Mouse (Mus musculus): ENCODE measurements at regions not wholly inside any gene's neighbourhood (a gene's known extent, or its start where the extent isn't known, plus 50 kb on each side); places are given as distances from the start of the nearest gene placed in this dataset.

- DNase-seq (ENCODE audit: low spot score) (no peak), ATAC-seq (ENCODE audit: low FRiP score, low read depth) (no peak)
- H3K4me1 ChIP-seq (ENCODE audit: control insufficient read depth, insufficient read depth, low read length): no peaks in the 10 kb centered on the region
- TF ChIP-seq POLR2A (IDR thresholded peaks at IDR 0.05; ENCODE audit: borderline replicate concordance, extremely low read depth, insufficient read depth, insufficient read length): no peak
- H3K27ac ChIP-seq (replicated peaks; ENCODE audit: low read depth, low read length): no peak overlapping the region
- H3K4me3 ChIP-seq (replicated peaks; ENCODE audit: low read length): no peak overlapping the region
- H3K9ac ChIP-seq (ENCODE audit: low read depth, low read length, severe bottlenecking): no peak overlapping the region
- H3K27me3 ChIP-seq (ENCODE audit: control insufficient read depth, insufficient read depth, low read length): no peaks in the 10 kb centered on the region; the same call in 1 of the 2 replicates
- no peak overlapping the region for H3K4me2 ChIP-seq (replicated peaks; ENCODE audit: low read depth, low read length, severe bottlenecking)
- no peaks in the 10 kb centered on the region for H3K36me3 ChIP-seq (ENCODE audit: control insufficient read depth, insufficient read depth, low read length)
- 11% methylated on average over 3 of the region's 3 CpGs for WGBS
- no peaks in the 10 kb centered on the region for H3K9me3 ChIP-seq (ENCODE audit: control insufficient read depth, low read length)
Measured at GRCm38 (mm10) chr8:89541231-89541630, 497.3 kb upstream of the Sall1 start.

GRCm38 (mm10) chr8:89534605-89535004, 490.6 kb upstream of the Sall1 start:
- no peak overlapping the region for H3K4me2 ChIP-seq (replicated peaks; ENCODE audit: low read depth, low read length, severe bottlenecking)
- H3K9ac ChIP-seq (ENCODE audit: low read depth, low read length, severe bottlenecking): no peak overlapping the region
- H3K36me3 ChIP-seq (ENCODE audit: control insufficient read depth, insufficient read depth, low read length): no peaks in the 10 kb centered on the region
- TF ChIP-seq POLR2A (IDR thresholded peaks at IDR 0.05; ENCODE audit: borderline replicate concordance, extremely low read depth, insufficient read depth, insufficient read length): no peak
- H3K9me3 ChIP-seq (ENCODE audit: control insufficient read depth, low read length): no peaks in the 10 kb centered on the region
- H3K27ac ChIP-seq (replicated peaks; ENCODE audit: low read depth, low read length): no peak overlapping the region
- H3K4me1 ChIP-seq (ENCODE audit: control insufficient read depth, insufficient read depth, low read length): peaks cover 7% of the 10 kb centered on the region; the same call in 1 of the 2 replicates
- DNase-seq (ENCODE audit: low spot score): no peak
- WGBS: 19% methylated on average over 10 of the region's 10 CpGs
- no peak for ATAC-seq (ENCODE audit: low FRiP score, low read depth)
- H3K4me3 ChIP-seq (replicated peaks; ENCODE audit: low read length): no peak overlapping the region
- no peaks in the 10 kb centered on the region; the same call in 1 of the 2 replicates for H3K27me3 ChIP-seq (ENCODE audit: control insufficient read depth, insufficient read depth, low read length)

- no peak for TF ChIP-seq POLR2A (IDR thresholded peaks at IDR 0.05; ENCODE audit: borderline replicate concordance, extremely low read depth, insufficient read depth, insufficient read length)
- Histone ChIP-seq H3K4me2 (replicated peaks; ENCODE audit: low read depth, low read length, severe bottlenecking) (no peak overlapping the region), H3K27ac (replicated peaks; ENCODE audit: low read depth, low read length) (no peak overlapping the region), H3K36me3 (ENCODE audit: control insufficient read depth, insufficient read depth, low read length) (no peaks in the 10 kb centered on the region), H3K9ac (ENCODE audit: low read depth, low read length, severe bottlenecking) (no peak overlapping the region), H3K27me3 (ENCODE audit: control insufficient read depth, insufficient read depth, low read length) (0 out of 2 replicates have a peak, but pooled peaks cover 4% of the 10 kb centered on the region), H3K4me1 (ENCODE audit: control insufficient read depth, insufficient read depth, low read length) (0 out of 2 replicates have a peak, but pooled peaks cover 3% of the 10 kb centered on the region), H3K9me3 (ENCODE audit: control insufficient read depth, low read length) (no peaks in the 10 kb centered on the region), H3K4me3 (replicated peaks; ENCODE audit: low read length) (no peak overlapping the region)
- 90% methylated on average over 6 of the region's 6 CpGs for WGBS
- ATAC-seq (ENCODE audit: low FRiP score, low read depth) (no peak), DNase-seq (ENCODE audit: low spot score) (no peak)
Measured at GRCm38 (mm10) chr8:89525041-89525440, 481.1 kb upstream of the Sall1 start.

GRCm38 (mm10) chr8:89523336-89523735, 479.4 kb upstream of the Sall1 start:
- Histone ChIP-seq H3K27ac (replicated peaks; ENCODE audit: low read depth, low read length) (no peak overlapping the region), H3K9me3 (ENCODE audit: control insufficient read depth, low read length) (no peaks in the 10 kb centered on the region), H3K36me3 (ENCODE audit: control insufficient read depth, insufficient read depth, low read length) (no peaks in the 10 kb centered on the region), H3K9ac (ENCODE audit: low read depth, low read length, severe bottlenecking) (no peak overlapping the region), H3K4me2 (replicated peaks; ENCODE audit: low read depth, low read length, severe bottlenecking) (no peak overlapping the region), H3K4me1 (ENCODE audit: control insufficient read depth, insufficient read depth, low read length) (0 out of 2 replicates have a peak, but pooled peaks cover 3% of the 10 kb centered on the region), H3K27me3 (ENCODE audit: control insufficient read depth, insufficient read depth, low read length) (0 out of 2 replicates have a peak, but pooled peaks cover 4% of the 10 kb centered on the region), H3K4me3 (replicated peaks; ENCODE audit: low read length) (no peak overlapping the region)
- no peak for ATAC-seq (ENCODE audit: low FRiP score, low read depth)
- 32% methylated on average over 3 of the region's 3 CpGs for WGBS
- DNase-seq (ENCODE audit: low spot score): no peak
- TF ChIP-seq POLR2A (IDR thresholded peaks at IDR 0.05; ENCODE audit: borderline replicate concordance, extremely low read depth, insufficient read depth, insufficient read length): no peak

- no peak overlapping the region for H3K4me2 ChIP-seq (replicated peaks; ENCODE audit: low read depth, low read length, severe bottlenecking)
- no peak overlapping the region for H3K9ac ChIP-seq (ENCODE audit: low read depth, low read length, severe bottlenecking)
- no peak overlapping the region for H3K4me3 ChIP-seq (replicated peaks; ENCODE audit: low read length)
- no peaks in the 10 kb centered on the region for H3K27me3 ChIP-seq (ENCODE audit: control insufficient read depth, insufficient read depth, low read length)
- no peak for TF ChIP-seq POLR2A (IDR thresholded peaks at IDR 0.05; ENCODE audit: borderline replicate concordance, extremely low read depth, insufficient read depth, insufficient read length)
- no peak overlapping the region for H3K27ac ChIP-seq (replicated peaks; ENCODE audit: low read depth, low read length)
- no peaks in the 10 kb centered on the region for H3K36me3 ChIP-seq (ENCODE audit: control insufficient read depth, insufficient read depth, low read length)
- H3K9me3 ChIP-seq (ENCODE audit: control insufficient read depth, low read length): no peaks in the 10 kb centered on the region
- H3K4me1 ChIP-seq (ENCODE audit: control insufficient read depth, insufficient read depth, low read length): no peaks in the 10 kb centered on the region
- DNase-seq (ENCODE audit: low spot score): no peak
- WGBS: 53% methylated on average over 2 of the region's 2 CpGs
- ATAC-seq (ENCODE audit: low FRiP score, low read depth): no peak
Measured at GRCm38 (mm10) chr8:89516602-89517001, 472.6 kb upstream of the Sall1 start.

GRCm38 (mm10) chr8:89514270-89514669, 470.3 kb upstream of the Sall1 start:
- H3K27ac ChIP-seq (replicated peaks; ENCODE audit: low read depth, low read length): no peak overlapping the region
- ATAC-seq (ENCODE audit: low FRiP score, low read depth) (no peak), DNase-seq (ENCODE audit: low spot score) (no peak)
- WGBS: 50% methylated on average over 3 of the region's 3 CpGs
- H3K4me1 ChIP-seq (ENCODE audit: control insufficient read depth, insufficient read depth, low read length): no peaks in the 10 kb centered on the region
- H3K27me3 ChIP-seq (ENCODE audit: control insufficient read depth, insufficient read depth, low read length): no peaks in the 10 kb centered on the region
- no peaks in the 10 kb centered on the region for H3K9me3 ChIP-seq (ENCODE audit: control insufficient read depth, low read length)
- H3K4me3 ChIP-seq (replicated peaks; ENCODE audit: low read length): no peak overlapping the region
- H3K9ac ChIP-seq (ENCODE audit: low read depth, low read length, severe bottlenecking): no peak overlapping the region
- H3K36me3 ChIP-seq (ENCODE audit: control insufficient read depth, insufficient read depth, low read length): no peaks in the 10 kb centered on the region
- H3K4me2 ChIP-seq (replicated peaks; ENCODE audit: low read depth, low read length, severe bottlenecking): no peak overlapping the region
- TF ChIP-seq POLR2A (IDR thresholded peaks at IDR 0.05; ENCODE audit: borderline replicate concordance, extremely low read depth, insufficient read depth, insufficient read length): no peak
